Mouse (Mus musculus) left cerebral cortex, adult 18-20 months (tissue): Measurements from ENCODE around the gene Cpsf6. TPM values are rescaled to one million over a fixed set of nuclear protein-coding genes. Genes with fewer than 3 reads are reported as not detected.

ENCODE experiments used
- DNase-seq, 2 experiments: peaks; one replicate each; pipeline ENCODE4 v3.0.0; 2021 to 2022; ENCODE audit warnings: low spot score in 2 of 2, mixed read lengths in 1 of 2
- long read RNA-seq, 2 experiments: library from polyadenylated mRNA; stranded (forward); transcript quantifications; one replicate each; pipeline ENCODE4 v2.0.0; 2021
- total RNA-seq, 2 experiments: library from RNA; stranded (reverse); gene quantifications; 2 replicates each; pipeline ENCODE4 v1.2.3; 2021

The Cpsf6 gene
- total RNA-seq = 100 to 1,000 TPM; 109 to 117 TPM
- long read RNA-seq, experiment 1, full-length matches to known transcripts = 34 of 60 reads
- long read RNA-seq, experiment 1, partial matches to known transcripts = 3 of 60 reads
- long read RNA-seq, experiment 1, other reads (novel, unspliced or antisense) = 23 of 60 reads
- long read RNA-seq, experiment 2, full-length matches to known transcripts = 21 of 40 reads
- long read RNA-seq, experiment 2, partial matches to known transcripts = 5 of 40 reads
- long read RNA-seq, experiment 2, other reads (novel, unspliced or antisense) = 14 of 40 reads

GRCm38 (mm10) chr10:117379908-117380307 lies at the start of gene Cpsf6:
Gene Cpsf6 (minus strand): TSS chr10:117380015.
- DNase-seq = no peak

- DNase-seq = no peak
Observed at GRCm38 (mm10) chr10:117426615-117426969, 46.8 kb upstream of the Cpsf6 start.

- DNase-seq = no peak
Observed at GRCm38 (mm10) chr10:117425907-117426614, 46.2 kb upstream of the Cpsf6 start.

GRCm38 (mm10) chr10:117425013-117425412 lies 45.2 kb upstream of the Cpsf6 start:
- DNase-seq = no peak

GRCm38 (mm10) chr10:117424146-117424905 lies 44.5 kb upstream of the Cpsf6 start:
- no peak for DNase-seq

- DNase-seq = no peak
Observed at GRCm38 (mm10) chr10:117423025-117424002, 43.5 kb upstream of the Cpsf6 start.

- DNase-seq = no peak
Observed at GRCm38 (mm10) chr10:117422174-117422808, 42.5 kb upstream of the Cpsf6 start.

GRCm38 (mm10) chr10:117421283-117422107 lies 41.7 kb upstream of the Cpsf6 start:
- DNase-seq = no peak

GRCm38 (mm10) chr10:117420502-117421282 lies 40.9 kb upstream of the Cpsf6 start:
- no peak for DNase-seq

GRCm38 (mm10) chr10:117419577-117420290 lies 39.9 kb upstream of the Cpsf6 start:
- DNase-seq = no peak

GRCm38 (mm10) chr10:117418668-117419237 lies 38.9 kb upstream of the Cpsf6 start:
- no peak for DNase-seq

GRCm38 (mm10) chr10:117417772-117418667 lies 38.2 kb upstream of the Cpsf6 start:
- peak; percentile 7 to 34 for DNase-seq

- no peak for DNase-seq
Observed at GRCm38 (mm10) chr10:117417470-117417767, 37.6 kb upstream of the Cpsf6 start.

GRCm38 (mm10) chr10:117416636-117417469 lies 37.0 kb upstream of the Cpsf6 start:
- DNase-seq = no peak

GRCm38 (mm10) chr10:117416095-117416494 lies 36.3 kb upstream of the Cpsf6 start:
- no peak for DNase-seq
